Mouse (Mus musculus) heart, postnatal 0 days (tissue): ENCODE measurements at regions not wholly inside any gene's neighbourhood (a gene's known extent, or its start where the extent isn't known, plus 50 kb on each side); places are given as distances from the start of the nearest gene placed in this dataset.

ENCODE experiments used
- CTCF ChIP-seq: IDR thresholded peaks from 2 replicates; pipeline ENCODE4 v1.5.1; 2016; ENCODE audit warnings: antibody characterized with exemption, control low read depth, low read depth
- EP300 ChIP-seq: IDR thresholded peaks from 2 replicates; pipeline ENCODE4 v1.6.1; 2016; ENCODE audit warnings: antibody characterized with exemption, low read depth

DNA sequence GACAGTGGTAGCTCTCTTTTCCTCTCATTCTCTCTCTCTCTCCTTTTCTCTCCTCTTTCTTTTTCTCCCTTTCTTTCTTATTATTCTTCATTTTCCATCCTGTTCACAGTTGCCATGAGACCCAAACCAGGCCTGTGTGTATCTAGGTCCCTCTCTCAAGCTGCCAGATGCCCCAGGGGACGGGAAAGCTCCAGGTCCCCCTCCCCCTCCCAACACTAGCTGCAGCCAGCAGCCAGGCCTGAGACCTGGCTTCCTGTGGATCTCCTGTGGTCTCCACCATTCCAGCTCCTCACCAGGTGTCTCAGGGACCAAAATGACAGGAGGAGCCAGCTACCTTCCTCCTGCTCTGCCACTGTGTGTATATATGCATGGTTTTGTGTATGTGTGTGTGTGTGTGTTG, 56.6 kb upstream of the Unc5a start:
- TF ChIP-seq EP300 (no peak), CTCF (no peak)
